Mouse (Mus musculus) hematopoietic stem cell, adult 5-6 weeks (primary cell): ENCODE measurements around the gene Igfl3. TPM values are rescaled to one million over a fixed set of nuclear protein-coding genes. Genes with fewer than 3 reads are reported as not detected.

Source experiments
- ATAC-seq, 2 experiments: fragments of 125-278 bp in 1 of 2; replicated peaks in 1 of 2; 2 replicates each; pipeline ENCODE4 v1.8.0; 2016 to 2017; ENCODE audit warnings: inconsistent platforms in 2 of 2, mild to moderate bottlenecking in 2 of 2, moderate number of reproducible peaks in 2 of 2, low read depth in 1 of 2, moderate TSS enrichment in 1 of 2; ENCODE audit not compliant: low FRiP score in 2 of 2, poor library complexity in 2 of 2, severe bottlenecking in 2 of 2, insufficient read depth in 1 of 2, low TSS enrichment in 1 of 2
- total RNA-seq: library from RNA; stranded (forward); fragments of 172-1452, 232-1000 nt; gene quantifications from 2 replicates; pipeline ENCODE4 v1.2.3, GENCODE M21; 2017

The Igfl3 gene
- not detected in 2 replicates for total RNA-seq

- no peak for ATAC-seq
Observed at GRCm38 (mm10) chr7:18176194-18176593, at the start of gene Igfl3. Igfl3 (plus strand) TSS chr7:18176494.

GRCm38 (mm10) chr7:18210938-18211337, 34.6 kb downstream of the Igfl3 start:
- no peak for ATAC-seq

- no peak for ATAC-seq
Observed at GRCm38 (mm10) chr7:18214699-18215098, 38.4 kb downstream of the Igfl3 start.

Other genes starting within 250 kb of the Igfl3 start
- gene Ceacam11, start 204.4 kb upstream of the Igfl3 start, total RNA-seq: not detected in 2 replicates
- gene Ceacam13, start 166.6 kb upstream of the Igfl3 start, total RNA-seq: not detected in 2 replicates
- gene Ceacam12, start 110.6 kb upstream of the Igfl3 start, total RNA-seq: not detected in 2 replicates
- not detected in 2 replicates for gene Mill1, start 68.9 kb downstream of the Igfl3 start, total RNA-seq
- gene Psg18, start 178.5 kb downstream of the Igfl3 start, total RNA-seq: not detected in 2 replicates